Mouse (Mus musculus): ENCODE results near the gene Lats1. TPM values are rescaled to one million over a fixed set of nuclear protein-coding genes. Genes with fewer than 3 reads are reported as not detected.

Gene Lats1
- 10 to 100 TPM; 10.8 to 11.5 TPM for total RNA-seq (2021)
- polyA plus RNA-seq (2012; rRNA removed) = 5.5 and 9.9 TPM in 2 replicates
- long read RNA-seq, full-length matches to known transcripts = 1 of 5 reads
- long read RNA-seq, partial matches to known transcripts = 3 of 5 reads
- long read RNA-seq, other reads (novel, unspliced or antisense) = 1 of 5 reads

DNA sequence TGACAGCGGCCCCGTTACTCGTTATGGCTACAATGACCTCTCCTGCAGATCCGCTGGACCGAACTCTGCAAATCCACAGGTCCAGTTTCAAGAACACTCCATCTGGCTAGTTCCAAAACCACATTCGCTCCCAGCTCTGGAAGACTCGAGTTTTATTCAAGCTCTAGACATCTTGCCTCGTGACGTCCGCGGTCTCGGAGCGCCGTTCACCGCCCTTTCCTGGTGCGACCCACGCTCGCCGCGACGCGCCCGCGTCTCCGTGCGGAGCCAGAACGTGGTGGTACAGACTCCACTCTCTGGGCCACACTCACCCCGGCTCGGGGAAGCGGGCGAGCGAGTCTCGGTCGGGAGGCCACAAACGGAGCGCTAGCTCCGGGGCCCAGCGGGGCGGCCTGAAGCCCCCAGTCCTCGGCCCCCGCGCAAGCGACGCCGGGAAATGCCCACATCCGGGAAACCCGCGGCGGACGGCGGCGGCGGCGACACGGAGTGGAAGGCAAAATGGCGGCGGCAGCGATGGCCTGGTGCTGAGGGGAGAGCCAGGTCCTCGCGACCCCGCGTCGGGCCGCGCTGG lies at the start of gene Lats1, which contains the start of gene Pcmt1:
Gene Lats1, plus strand, starts transcription at position 484 of the 571 bp plus-strand sequence.
Gene Pcmt1, minus strand, starts transcription at position 406 of the 571 bp plus-strand sequence.
- peak within 1 kb of the TSS; percentile 81 for H3K4me3 ChIP-seq
- H3K27me3 ChIP-seq (ENCODE audit: control insufficient read depth, insufficient read depth, low read length) = no peaks in the 10 kb centered on the region
- peaks cover 29% of the 10 kb centered on the region for H3K36me3 ChIP-seq (ENCODE audit: control insufficient read depth, insufficient read depth, low read length)
- DNase-seq = peak; percentile 91 to 94
- peaks cover 9% of the 10 kb centered on the region for H3K79me2 ChIP-seq (replicated peaks; ENCODE audit: control insufficient read depth, insufficient read depth, low read length)
- H3K27ac ChIP-seq = peak within 1 kb of the TSS; percentile 97
- H3K4me1 ChIP-seq (ENCODE audit: control insufficient read depth, insufficient read depth, low read length) = peaks cover 14% of the 10 kb centered on the region
- TF ChIP-seq EP300 (IDR thresholded peaks at IDR 0.05; ENCODE audit: insufficient read depth, low read depth, low read length) (no peak), POLR2A (IDR thresholded peaks at IDR 0.05; ENCODE audit: insufficient read depth, low read depth, low read length) (peak; percentile 66), CTCF (IDR thresholded peaks at IDR 0.05) (no peak)
- intact Hi-C loops (cut with DNase I) = loop anchor here (2.0 to 10.0 kb wide), 4 partner anchors 18 to 274 kb away; partner anchors contain the start of genes Ginm1, Katna1, Ppil4 and Tab2
- H3K9ac ChIP-seq (ENCODE audit: low read depth, low read length) = peak within 1 kb of the TSS; percentile 95
- WGBS = under 1% methylated on average over 65 of the region's 65 CpGs

DNA sequence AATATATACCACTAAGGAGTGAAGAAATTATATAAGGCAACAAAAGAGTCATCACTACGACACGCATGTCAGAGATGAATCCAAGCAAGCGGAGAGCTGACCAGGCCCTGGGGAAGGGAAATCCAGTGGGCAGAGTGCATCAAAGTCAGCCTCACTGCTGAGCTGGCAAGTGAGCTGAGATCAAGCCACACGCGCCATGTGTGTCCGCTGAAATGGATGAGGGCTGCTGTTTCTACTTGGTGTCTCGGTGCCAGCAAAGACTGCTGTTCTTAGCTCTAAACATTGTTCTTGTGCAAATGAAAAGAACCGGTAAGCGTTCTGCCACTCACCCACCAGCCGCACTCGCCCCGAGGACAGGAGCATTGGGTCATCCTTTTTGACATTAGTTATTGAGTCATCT lies 40.6 kb upstream of the Lats1 start:
- DNase-seq = no peak
- intact Hi-C loops (cut with DNase I) = no loop called here
- TF ChIP-seq EP300 (IDR thresholded peaks at IDR 0.05; ENCODE audit: insufficient read depth, low read depth, low read length) (no peak), CTCF (IDR thresholded peaks at IDR 0.05) (no peak), POLR2A (IDR thresholded peaks at IDR 0.05; ENCODE audit: insufficient read depth, low read depth, low read length) (no peak)
- H3K79me2 ChIP-seq (replicated peaks; ENCODE audit: control insufficient read depth, insufficient read depth, low read length) = no peaks in the 10 kb centered on the region
- H3K36me3 ChIP-seq (ENCODE audit: control insufficient read depth, insufficient read depth, low read length) = peaks cover 2% of the 10 kb centered on the region; the same call in 1 of the 2 replicates
- H3K27ac ChIP-seq = no peak overlapping the region
- no peak overlapping the region for H3K9ac ChIP-seq (ENCODE audit: low read depth, low read length)
- H3K4me3 ChIP-seq = no peak overlapping the region
- no peaks in the 10 kb centered on the region for H3K27me3 ChIP-seq (ENCODE audit: control insufficient read depth, insufficient read depth, low read length)
- 97% methylated on average over 12 of the region's 12 CpGs for WGBS
- H3K4me1 ChIP-seq (ENCODE audit: control insufficient read depth, insufficient read depth, low read length) = no peaks in the 10 kb centered on the region

DNA sequence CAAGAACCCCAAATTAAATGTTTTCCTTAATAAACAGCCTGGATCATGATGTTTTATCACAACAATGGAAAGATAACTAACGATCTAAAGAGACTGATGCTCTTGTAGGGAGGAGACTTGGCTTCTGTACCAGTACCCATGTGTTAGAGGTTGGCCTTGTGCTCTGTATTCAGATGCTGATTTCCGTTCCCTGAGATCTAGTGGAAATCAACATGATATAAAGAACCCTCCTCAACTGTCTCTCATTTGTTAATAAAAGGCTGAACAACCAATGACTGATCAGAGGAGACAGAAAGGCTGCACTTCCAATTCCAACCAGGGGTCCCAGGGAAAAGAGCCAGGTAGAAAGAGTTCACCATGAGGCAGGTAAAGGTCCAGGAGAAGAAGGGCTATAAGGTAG lies 35.1 kb upstream of the Lats1 start:
- no peaks in the 10 kb centered on the region for H3K27me3 ChIP-seq (ENCODE audit: control insufficient read depth, insufficient read depth, low read length)
- peaks cover 5% of the 10 kb centered on the region; the same call in 1 of the 2 replicates for H3K36me3 ChIP-seq (ENCODE audit: control insufficient read depth, insufficient read depth, low read length)
- 76% methylated on average over 2 of the region's 2 CpGs for WGBS
- no peak overlapping the region for H3K27ac ChIP-seq
- H3K4me1 ChIP-seq (ENCODE audit: control insufficient read depth, insufficient read depth, low read length) = no peaks in the 10 kb centered on the region; the same call in 1 of the 2 replicates
- no peak for DNase-seq
- no peak for TF ChIP-seq CTCF (IDR thresholded peaks at IDR 0.05)
- TF ChIP-seq POLR2A (IDR thresholded peaks at IDR 0.05; ENCODE audit: insufficient read depth, low read depth, low read length) = no peak
- no peak for TF ChIP-seq EP300 (IDR thresholded peaks at IDR 0.05; ENCODE audit: insufficient read depth, low read depth, low read length)
- no peak overlapping the region for H3K9ac ChIP-seq (ENCODE audit: low read depth, low read length)
- intact Hi-C loops (cut with DNase I) = no loop called here
- H3K4me3 ChIP-seq = no peak overlapping the region
- H3K79me2 ChIP-seq (replicated peaks; ENCODE audit: control insufficient read depth, insufficient read depth, low read length) = no peaks in the 10 kb centered on the region

DNA sequence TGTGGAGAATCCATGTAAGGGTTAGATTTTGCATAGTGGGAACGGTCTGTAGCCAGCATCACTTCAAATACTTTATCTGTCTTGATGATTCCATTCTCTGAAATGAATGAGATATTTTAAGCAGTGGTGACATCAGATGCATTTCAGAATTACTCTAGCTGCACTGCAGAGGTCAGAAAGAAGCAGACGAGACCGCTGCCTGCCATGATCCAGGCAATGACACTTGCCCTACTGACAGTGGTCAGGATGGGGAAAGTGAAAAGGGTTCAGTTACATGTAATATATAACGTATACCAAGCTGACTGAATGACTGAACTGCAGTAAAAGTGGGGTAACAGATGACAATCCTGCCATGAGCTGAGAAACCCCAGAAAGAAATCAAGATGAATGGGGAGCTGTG lies 32.0 kb upstream of the Lats1 start:
- Histone ChIP-seq H3K36me3 (ENCODE audit: control insufficient read depth, insufficient read depth, low read length) (peaks cover 3% of the 10 kb centered on the region; the same call in 1 of the 2 replicates), H3K4me1 (ENCODE audit: control insufficient read depth, insufficient read depth, low read length) (peaks cover 1% of the 10 kb centered on the region), H3K79me2 (replicated peaks; ENCODE audit: control insufficient read depth, insufficient read depth, low read length) (peaks cover 1% of the 10 kb centered on the region; the same call in 1 of the 2 replicates), H3K27ac (peak overlapping the region; percentile 16; the same call in 1 of the 2 replicates), H3K9ac (ENCODE audit: low read depth, low read length) (no peak overlapping the region), H3K4me3 (no peak overlapping the region), H3K27me3 (ENCODE audit: control insufficient read depth, insufficient read depth, low read length) (no peaks in the 10 kb centered on the region)
- TF ChIP-seq EP300 (IDR thresholded peaks at IDR 0.05; ENCODE audit: insufficient read depth, low read depth, low read length) (no peak), POLR2A (IDR thresholded peaks at IDR 0.05; ENCODE audit: insufficient read depth, low read depth, low read length) (no peak), CTCF (IDR thresholded peaks at IDR 0.05) (no peak)
- DNase-seq = no peak
- WGBS = 55% methylated on average over 4 of the region's 4 CpGs
- intact Hi-C loops (cut with DNase I) = no loop called here

DNA sequence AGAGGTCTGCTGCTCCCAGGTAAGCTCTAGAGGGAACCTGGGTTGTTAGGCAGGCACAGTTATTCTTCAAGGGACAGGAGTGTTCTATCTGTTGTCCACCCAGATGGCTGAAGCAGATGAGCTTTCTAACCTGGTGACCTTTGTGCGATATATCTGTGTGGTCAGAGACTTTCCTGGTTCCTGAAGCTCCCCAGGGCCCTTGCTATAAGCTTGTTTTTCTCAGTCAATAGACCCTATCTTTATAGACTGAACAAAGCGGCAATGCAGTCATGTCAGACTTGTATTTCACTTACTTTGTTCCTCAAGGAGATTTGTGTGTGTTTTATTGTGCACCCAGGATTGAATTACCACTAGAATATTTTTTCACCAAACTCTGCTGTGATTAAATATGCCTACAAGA lies 30.0 kb upstream of the Lats1 start:
- no peak overlapping the region for H3K4me3 ChIP-seq
- H3K27ac ChIP-seq = no peak overlapping the region
- TF ChIP-seq CTCF (IDR thresholded peaks at IDR 0.05) (no peak), EP300 (IDR thresholded peaks at IDR 0.05; ENCODE audit: insufficient read depth, low read depth, low read length) (no peak), POLR2A (IDR thresholded peaks at IDR 0.05; ENCODE audit: insufficient read depth, low read depth, low read length) (no peak)
- H3K9ac ChIP-seq (ENCODE audit: low read depth, low read length) = no peak overlapping the region
- H3K4me1 ChIP-seq (ENCODE audit: control insufficient read depth, insufficient read depth, low read length) = peaks cover 1% of the 10 kb centered on the region
- peaks cover 3% of the 10 kb centered on the region for H3K79me2 ChIP-seq (replicated peaks; ENCODE audit: control insufficient read depth, insufficient read depth, low read length)
- intact Hi-C loops (cut with DNase I) = no loop called here
- DNase-seq = no peak
- no peaks in the 10 kb centered on the region for H3K27me3 ChIP-seq (ENCODE audit: control insufficient read depth, insufficient read depth, low read length)
- H3K36me3 ChIP-seq (ENCODE audit: control insufficient read depth, insufficient read depth, low read length) = peaks cover 3% of the 10 kb centered on the region; the same call in 1 of the 2 replicates
- WGBS = 69% methylated on average over 2 of the region's 2 CpGs

Data from heart, adult 2 months (tissue).